Mouse (Mus musculus) forebrain, embryonic 11.5 days (tissue): ENCODE measurements at regions not wholly inside any gene's neighbourhood (a gene's known extent, or its start where the extent isn't known, plus 50 kb on each side); places are given as distances from the start of the nearest gene placed in this dataset.

ENCODE experiments used
- ATAC-seq: fragments of 200-750 bp; cut with Nextera tagmentation; replicated peaks from 2 replicates; pipeline ENCODE4 v1.8.0; 2017; ENCODE audit warnings: moderate TSS enrichment; ENCODE audit not compliant: low FRiP score
- DNase-seq: peaks from one replicate; pipeline ENCODE4 v3.0.0-alpha.2; 2017; ENCODE audit warnings: low spot score
- H3K27ac ChIP-seq: fragments of 300-500 bp; sonication (generic); 2 replicates; pipeline ENCODE4 v1.5.1; 2014; ENCODE audit warnings: low read depth, low read length
- H3K27me3 ChIP-seq: fragments of 300-500 bp; sonication (generic); 2 replicates; pipeline ENCODE4 v1.6.1; 2014; ENCODE audit warnings: mild to moderate bottlenecking, low read length, mixed read lengths; ENCODE audit not compliant: control insufficient read depth, insufficient read depth
- H3K36me3 ChIP-seq: fragments of 300-500 bp; sonication (generic); 2 replicates; pipeline ENCODE4 v1.6.1; 2014; ENCODE audit warnings: mild to moderate bottlenecking, low read length, moderate library complexity, mixed read lengths; ENCODE audit not compliant: control insufficient read depth, insufficient read depth
- H3K4me1 ChIP-seq: fragments of 300-500 bp; sonication (generic); replicated peaks from 2 replicates; pipeline ENCODE4 v1.6.1; 2014; ENCODE audit warnings: low read length, mixed read lengths; ENCODE audit not compliant: control insufficient read depth, insufficient read depth
- H3K4me2 ChIP-seq: fragments of 300-500 bp; sonication (generic); 2 replicates; pipeline ENCODE4 v1.6.1; 2014; ENCODE audit warnings: low read depth, mild to moderate bottlenecking, low read length, moderate library complexity, mixed read lengths; ENCODE audit not compliant: severe bottlenecking
- H3K4me3 ChIP-seq: fragments of 300-500 bp; sonication (generic); 2 replicates; pipeline ENCODE4 v1.5.1; 2014; ENCODE audit warnings: low read depth, low read length
- H3K9ac ChIP-seq: fragments of 300-500 bp; sonication (generic); 2 replicates; pipeline ENCODE4 v1.6.1; 2014; ENCODE audit warnings: low read length
- H3K9me3 ChIP-seq: fragments of 300-500 bp; sonication (generic); 2 replicates; pipeline ENCODE4 v1.6.1; 2016; ENCODE audit warnings: low read length, mixed read lengths; ENCODE audit not compliant: control insufficient read depth
- WGBS: fragments of 180-500 bp; shearing (Covaris S2); extraction: QIAGEN DNeasy Blood & Tissue Kit; methylation state at CpG from one replicate; pipeline ENCODE4 v1.1.7; 2014; 5-methylcytosine and 5-hydroxymethylcytosine counted together

GRCm38 (mm10) chr1:155041592-155041991 is 57.8 kb downstream of the Ier5 start:
- Histone ChIP-seq H3K4me3 (no peak overlapping the region), H3K4me2 (no peak overlapping the region), H3K27me3 (no peaks in the 10 kb centered on the region), H3K27ac (no peak overlapping the region), H3K9ac (no peak overlapping the region), H3K36me3 (no peaks in the 10 kb centered on the region), H3K4me1 (0 out of 2 replicates have a peak, but pooled peaks cover 3% of the 10 kb centered on the region), H3K9me3 (no peaks in the 10 kb centered on the region)
- DNase-seq (no peak), ATAC-seq (no peak)
- WGBS: 76% methylated on average over 5 of the region's 5 CpGs

- peak; percentile 36 for DNase-seq
- Histone ChIP-seq H3K36me3 (no peaks in the 10 kb centered on the region), H3K9me3 (no peaks in the 10 kb centered on the region)
Measured at GRCm38 (mm10) chr1:155040939-155041371, 58.5 kb downstream of the Ier5 start.

GRCm38 (mm10) chr1:155040086-155040726 is 59.2 kb downstream of the Ier5 start:
- Histone ChIP-seq H3K9ac (no peak overlapping the region), H3K27ac (no peak overlapping the region), H3K9me3 (no peaks in the 10 kb centered on the region), H3K36me3 (no peaks in the 10 kb centered on the region), H3K27me3 (no peaks in the 10 kb centered on the region), H3K4me3 (no peak overlapping the region), H3K4me1 (0 out of 2 replicates have a peak, but pooled peaks cover 3% of the 10 kb centered on the region), H3K4me2 (no peak overlapping the region)
- no peak for DNase-seq
- WGBS: 67% methylated on average over 8 of the region's 9 CpGs
- no peak for ATAC-seq

More at GRCm38 (mm10) chr1:155040939-155041371, 58.5 kb downstream of the Ier5 start:
- H3K27me3 ChIP-seq: no peaks in the 10 kb centered on the region
- H3K27ac ChIP-seq: no peak overlapping the region
- no peak overlapping the region for H3K4me3 ChIP-seq
- H3K9ac ChIP-seq: no peak overlapping the region
- 0 out of 2 replicates have a peak, but pooled peaks cover 3% of the 10 kb centered on the region for H3K4me1 ChIP-seq
- H3K4me2 ChIP-seq: no peak overlapping the region
- ATAC-seq: no peak
- 81% methylated on average over 1 of the region's 1 CpGs for WGBS

GRCm38 (mm10) chr1:155038631-155039625 is 60.5 kb downstream of the Ier5 start:
- H3K4me2 ChIP-seq: no peak overlapping the region
- no peak overlapping the region for H3K27ac ChIP-seq
- H3K9me3 ChIP-seq: no peaks in the 10 kb centered on the region
- ATAC-seq: no peak
- H3K27me3 ChIP-seq: no peaks in the 10 kb centered on the region
- H3K4me1 ChIP-seq: 0 out of 2 replicates have a peak, but pooled peaks cover 3% of the 10 kb centered on the region
- DNase-seq: no peak
- no peak overlapping the region for H3K9ac ChIP-seq
- no peaks in the 10 kb centered on the region for H3K36me3 ChIP-seq
- WGBS: 79% methylated on average over 11 of the region's 11 CpGs
- no peak overlapping the region for H3K4me3 ChIP-seq

GRCm38 (mm10) chr1:155037479-155037878 is 62.0 kb downstream of the Ier5 start:
- no peak for ATAC-seq
- Histone ChIP-seq H3K27ac (no peak overlapping the region), H3K4me2 (no peak overlapping the region), H3K27me3 (no peaks in the 10 kb centered on the region), H3K9ac (no peak overlapping the region), H3K4me3 (no peak overlapping the region), H3K36me3 (no peaks in the 10 kb centered on the region), H3K4me1 (0 out of 2 replicates have a peak, but pooled peaks cover 3% of the 10 kb centered on the region), H3K9me3 (no peaks in the 10 kb centered on the region)
- 89% methylated on average over 3 of the region's 3 CpGs for WGBS
- DNase-seq: no peak

GRCm38 (mm10) chr1:155030908-155031307 is 68.5 kb downstream of the Ier5 start:
- H3K4me3 ChIP-seq: no peak overlapping the region
- H3K27me3 ChIP-seq: no peaks in the 10 kb centered on the region
- DNase-seq: no peak
- peak; percentile 55; the same call in 1 of the 2 replicates for ATAC-seq
- peak overlapping the region; percentile 20; the same call in 1 of the 2 replicates for H3K9ac ChIP-seq
- peaks cover 7% of the 10 kb centered on the region for H3K4me1 ChIP-seq
- H3K4me2 ChIP-seq: no peak overlapping the region
- no peaks in the 10 kb centered on the region for H3K36me3 ChIP-seq
- WGBS: 14% methylated on average over 9 of the region's 9 CpGs
- H3K9me3 ChIP-seq: no peaks in the 10 kb centered on the region
- no peak overlapping the region for H3K27ac ChIP-seq

GRCm38 (mm10) chr1:155029195-155029879 is 70.1 kb downstream of the Ier5 start:
- ATAC-seq (no peak), DNase-seq (no peak)
- H3K4me2 ChIP-seq: no peak overlapping the region
- 57% methylated on average over 17 of the region's 17 CpGs for WGBS
- peaks cover 8% of the 10 kb centered on the region for H3K4me1 ChIP-seq
- no peaks in the 10 kb centered on the region for H3K9me3 ChIP-seq
- no peaks in the 10 kb centered on the region for H3K27me3 ChIP-seq
- H3K9ac ChIP-seq: no peak overlapping the region
- H3K36me3 ChIP-seq: no peaks in the 10 kb centered on the region
- H3K27ac ChIP-seq: no peak overlapping the region
- no peak overlapping the region for H3K4me3 ChIP-seq

GRCm38 (mm10) chr1:155028735-155029134 is 70.7 kb downstream of the Ier5 start:
- Histone ChIP-seq H3K36me3 (no peaks in the 10 kb centered on the region), H3K27me3 (no peaks in the 10 kb centered on the region), H3K4me1 (peaks cover 8% of the 10 kb centered on the region), H3K4me2 (no peak overlapping the region), H3K27ac (no peak overlapping the region), H3K9ac (no peak overlapping the region), H3K9me3 (no peaks in the 10 kb centered on the region), H3K4me3 (no peak overlapping the region)
- DNase-seq (no peak), ATAC-seq (no peak)
- 50% methylated on average over 5 of the region's 5 CpGs for WGBS
